Mouse (Mus musculus) liver, embryonic 14.5 days (tissue): ENCODE measurements around the gene Btbd11.

Experiments used
- CTCF ChIP-seq: IDR thresholded peaks from 2 replicates; pipeline ENCODE4 v1.5.1; 2016; ENCODE audit warnings: antibody characterized with exemption, low read depth, control low read depth
- EP300 ChIP-seq: IDR thresholded peaks from 2 replicates; pipeline ENCODE4 v1.6.1; 2016; ENCODE audit warnings: antibody characterized with exemption, low read depth

GRCm38 (mm10) chr10:85496981-85497380 lies 110.4 kb downstream of the Btbd11 start:
- TF ChIP-seq CTCF = no peak
- TF ChIP-seq EP300 = no peak
